Mouse (Mus musculus): ENCODE data around the gene Fpr1.

DNA sequence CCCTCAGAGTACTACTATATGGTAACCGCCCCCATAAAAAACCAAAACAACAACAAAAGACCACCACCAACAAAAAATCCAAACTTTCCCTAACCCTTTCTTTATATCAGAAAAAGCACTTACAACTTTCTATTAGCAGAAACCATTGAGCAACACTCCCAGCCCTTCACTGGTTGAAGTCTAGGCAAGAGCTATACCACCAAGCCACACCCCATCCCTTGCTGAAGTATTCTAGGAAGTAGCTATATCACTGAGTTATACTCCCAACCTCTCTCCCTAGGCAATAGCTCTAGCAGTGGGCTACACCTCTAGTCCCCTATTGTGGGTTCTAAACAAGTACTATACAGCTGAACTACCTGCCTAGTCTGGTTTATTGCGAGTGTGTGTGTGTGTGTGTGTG lies 44.5 kb downstream of the Fpr1 start:
- no peak for TF ChIP-seq CTCF (IDR thresholded peaks at IDR 0.05; ENCODE audit: low read depth, low read length)
- TF ChIP-seq POLR2A (IDR thresholded peaks at IDR 0.05; ENCODE audit: extremely low read depth, insufficient read depth, low read length), result no peak
